Mouse (Mus musculus): Measurements from ENCODE around the gene Brix1. TPM values are rescaled to one million over a fixed set of nuclear protein-coding genes. Genes with fewer than 3 reads are reported as not detected.
A peak's percentile ranks its signal among the peaks of the same experiment; 100 is the strongest.

The Brix1 gene
- polyA plus RNA-seq, 1 experiment: 0.18 TPM

DNA sequence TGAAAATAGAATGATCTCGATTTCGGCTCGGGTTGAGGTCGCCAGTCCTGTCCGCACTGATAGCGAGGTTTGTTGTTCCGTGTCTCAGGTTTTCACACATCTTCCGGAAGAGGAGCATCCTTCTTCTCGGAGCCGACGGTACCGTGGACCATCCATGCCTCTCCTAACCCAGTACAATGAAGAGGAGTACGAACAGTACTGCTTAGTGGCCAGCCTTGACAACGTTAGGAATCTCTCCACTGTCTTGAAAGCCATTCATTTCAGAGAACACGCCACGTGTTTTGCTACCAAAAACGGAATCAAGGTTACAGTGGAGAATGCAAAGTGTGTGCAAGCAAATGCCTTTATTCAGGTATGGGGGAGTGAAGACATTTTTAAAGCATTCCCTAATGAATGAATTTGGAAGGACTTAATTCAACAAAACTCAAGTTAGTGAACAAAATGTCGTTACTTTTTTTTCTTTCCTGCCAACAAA, 655 bp upstream of the Brix1 start:
- peak overlapping the region; percentile 85 for H3K4me3 ChIP-seq (ENCODE audit: low read depth, low read length)
- no peaks in the 10 kb centered on the region for H3K27me3 ChIP-seq (ENCODE audit: control insufficient read depth, insufficient read depth, low read length)
- H3K4me1 ChIP-seq (ENCODE audit: control insufficient read depth, insufficient read depth, insufficient read length, low read length): no peaks in the 10 kb centered on the region; the same call in none of the 2 replicates
- H3K36me3 ChIP-seq (ENCODE audit: control insufficient read depth, insufficient read depth, low read length): peaks cover 14% of the 10 kb centered on the region
- H3K27ac ChIP-seq (ENCODE audit: insufficient read depth, low read depth, low read length): no peak overlapping the region
- WGBS: 1% methylated on average over 18 of the region's 18 CpGs
- TF ChIP-seq CTCF (IDR thresholded peaks at IDR 0.05; ENCODE audit: extremely low read depth, insufficient read length, insufficient replicate concordance, low read depth, low read length): no peak
- TF ChIP-seq POLR2A (IDR thresholded peaks at IDR 0.05; ENCODE audit: low read depth, low read length): no peak

DNA sequence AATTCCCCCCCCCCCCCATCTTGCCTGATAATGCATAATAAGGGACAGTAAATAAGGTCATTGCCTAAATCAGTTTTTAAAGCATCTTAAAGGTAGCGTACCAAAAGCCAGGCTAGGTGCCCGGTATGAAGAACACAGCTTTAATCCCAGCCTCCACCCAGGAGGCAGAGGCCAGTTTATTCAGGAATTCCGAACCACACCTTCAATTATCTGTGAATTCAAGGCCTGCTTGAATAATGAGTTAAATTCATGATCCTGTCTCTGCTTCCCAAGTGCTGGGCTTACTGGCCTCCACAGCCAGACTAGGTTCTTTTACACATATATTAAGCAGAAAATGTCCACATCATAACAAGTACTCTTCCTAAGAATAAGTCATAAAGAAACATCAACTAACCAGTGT, 14.8 kb downstream of the Brix1 start:
- peak overlapping the region; percentile 56 for H3K27ac ChIP-seq (ENCODE audit: insufficient read depth, low read depth, low read length)
- peaks cover 9% of the 10 kb centered on the region for H3K36me3 ChIP-seq (ENCODE audit: control insufficient read depth, insufficient read depth, low read length)
- H3K4me1 ChIP-seq (ENCODE audit: control insufficient read depth, insufficient read depth, insufficient read length, low read length): peaks cover 5% of the 10 kb centered on the region; the same call in 1 of the 2 replicates
- H3K27me3 ChIP-seq (ENCODE audit: control insufficient read depth, insufficient read depth, low read length): no peaks in the 10 kb centered on the region
- WGBS: 8% methylated on average over 3 of the region's 3 CpGs
- H3K4me3 ChIP-seq (ENCODE audit: low read depth, low read length): peak overlapping the region; percentile 70; the same call in 1 of the 2 replicates
- no peak for TF ChIP-seq CTCF (IDR thresholded peaks at IDR 0.05; ENCODE audit: extremely low read depth, insufficient read length, insufficient replicate concordance, low read depth, low read length)
- TF ChIP-seq POLR2A (IDR thresholded peaks at IDR 0.05; ENCODE audit: low read depth, low read length): no peak

GRCm38 (mm10) chr15:10470151-10470831, 15.5 kb downstream of the Brix1 start, which contains the start of gene Dnajc21:
Dnajc21 (minus strand) TSS chr15:10470516.
- Histone ChIP-seq H3K4me1 (ENCODE audit: control insufficient read depth, insufficient read depth, insufficient read length, low read length) (peaks cover 5% of the 10 kb centered on the region; the same call in 1 of the 2 replicates), H3K27ac (ENCODE audit: insufficient read depth, low read depth, low read length) (peak within 1 kb of the TSS; percentile 56), H3K36me3 (ENCODE audit: control insufficient read depth, insufficient read depth, low read length) (peaks cover 2% of the 10 kb centered on the region), H3K4me3 (ENCODE audit: low read depth, low read length) (peak within 1 kb of the TSS; percentile 79), H3K27me3 (ENCODE audit: control insufficient read depth, insufficient read depth, low read length) (no peaks in the 10 kb centered on the region)
- WGBS: 1% methylated on average over 78 of the region's 87 CpGs
- TF ChIP-seq POLR2A (IDR thresholded peaks at IDR 0.05; ENCODE audit: low read depth, low read length) (peak; percentile 27; the same call in 1 of the 2 replicates), CTCF (IDR thresholded peaks at IDR 0.05; ENCODE audit: extremely low read depth, insufficient read length, insufficient replicate concordance, low read depth, low read length) (no peak)

- Histone ChIP-seq H3K4me1 (ENCODE audit: control insufficient read depth, insufficient read depth, insufficient read length, low read length) (peaks cover 5% of the 10 kb centered on the region; the same call in 1 of the 2 replicates), H3K36me3 (ENCODE audit: control insufficient read depth, insufficient read depth, low read length) (no peaks in the 10 kb centered on the region), H3K4me3 (ENCODE audit: low read depth, low read length) (peak overlapping the region; percentile 79), H3K27ac (ENCODE audit: insufficient read depth, low read depth, low read length) (peak overlapping the region; percentile 43; the same call in 1 of the 2 replicates), H3K27me3 (ENCODE audit: control insufficient read depth, insufficient read depth, low read length) (no peaks in the 10 kb centered on the region)
- no peak for TF ChIP-seq POLR2A (IDR thresholded peaks at IDR 0.05; ENCODE audit: low read depth, low read length)
- TF ChIP-seq CTCF (IDR thresholded peaks at IDR 0.05; ENCODE audit: extremely low read depth, insufficient read length, insufficient replicate concordance, low read depth, low read length): no peak
- under 1% methylated on average over 40 of the region's 40 CpGs for WGBS
Measured at GRCm38 (mm10) chr15:10469641-10470150, 16.1 kb downstream of the Brix1 start.

GRCm38 (mm10) chr15:10468761-10469160, 17.0 kb downstream of the Brix1 start:
- Histone ChIP-seq H3K27me3 (ENCODE audit: control insufficient read depth, insufficient read depth, low read length) (no peaks in the 10 kb centered on the region), H3K27ac (ENCODE audit: insufficient read depth, low read depth, low read length) (no peak overlapping the region), H3K4me1 (ENCODE audit: control insufficient read depth, insufficient read depth, insufficient read length, low read length) (peaks cover 5% of the 10 kb centered on the region; the same call in 1 of the 2 replicates), H3K4me3 (ENCODE audit: low read depth, low read length) (no peak overlapping the region), H3K36me3 (ENCODE audit: control insufficient read depth, insufficient read depth, low read length) (no peaks in the 10 kb centered on the region)
- TF ChIP-seq POLR2A (IDR thresholded peaks at IDR 0.05; ENCODE audit: low read depth, low read length) (no peak), CTCF (IDR thresholded peaks at IDR 0.05; ENCODE audit: extremely low read depth, insufficient read length, insufficient replicate concordance, low read depth, low read length) (no peak)
- 66% methylated on average over 3 of the region's 3 CpGs for WGBS

GRCm38 (mm10) chr15:10464678-10465077, 21.1 kb downstream of the Brix1 start:
- no peak for TF ChIP-seq POLR2A (IDR thresholded peaks at IDR 0.05; ENCODE audit: low read depth, low read length)
- TF ChIP-seq CTCF (IDR thresholded peaks at IDR 0.05; ENCODE audit: extremely low read depth, insufficient read length, insufficient replicate concordance, low read depth, low read length): no peak
- Histone ChIP-seq H3K4me3 (ENCODE audit: low read depth, low read length) (no peak overlapping the region), H3K27ac (ENCODE audit: insufficient read depth, low read depth, low read length) (no peak overlapping the region), H3K27me3 (ENCODE audit: control insufficient read depth, insufficient read depth, low read length) (no peaks in the 10 kb centered on the region), H3K36me3 (ENCODE audit: control insufficient read depth, insufficient read depth, low read length) (peaks cover 22% of the 10 kb centered on the region), H3K4me1 (ENCODE audit: control insufficient read depth, insufficient read depth, insufficient read length, low read length) (peaks cover 3% of the 10 kb centered on the region; the same call in 1 of the 2 replicates)
- 89% methylated on average over 3 of the region's 3 CpGs for WGBS

DNA sequence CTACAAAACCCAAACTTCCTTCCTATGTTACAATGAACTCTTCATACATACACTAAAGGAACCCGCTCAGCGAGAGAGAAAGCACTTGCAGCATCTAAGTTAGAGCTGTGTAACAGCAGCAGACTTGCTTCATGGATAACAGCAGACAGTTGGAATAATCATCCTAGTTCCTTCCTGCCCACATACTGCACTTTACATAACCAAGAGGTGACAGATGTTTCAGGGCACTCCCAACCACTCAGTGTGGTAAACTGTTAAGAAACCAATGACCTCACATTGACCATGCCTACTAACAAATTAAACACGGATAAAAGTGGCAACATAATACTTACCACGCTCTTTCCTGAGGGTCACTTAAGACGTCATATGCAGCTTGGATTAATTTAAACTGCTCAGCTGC, 22.2 kb downstream of the Brix1 start:
- Histone ChIP-seq H3K4me1 (ENCODE audit: control insufficient read depth, insufficient read depth, insufficient read length, low read length) (no peaks in the 10 kb centered on the region), H3K4me3 (ENCODE audit: low read depth, low read length) (no peak overlapping the region), H3K36me3 (ENCODE audit: control insufficient read depth, insufficient read depth, low read length) (peaks cover 30% of the 10 kb centered on the region), H3K27ac (ENCODE audit: insufficient read depth, low read depth, low read length) (no peak overlapping the region), H3K27me3 (ENCODE audit: control insufficient read depth, insufficient read depth, low read length) (no peaks in the 10 kb centered on the region)
- 86% methylated on average over 5 of the region's 5 CpGs for WGBS
- TF ChIP-seq POLR2A (IDR thresholded peaks at IDR 0.05; ENCODE audit: low read depth, low read length): no peak
- TF ChIP-seq CTCF (IDR thresholded peaks at IDR 0.05; ENCODE audit: extremely low read depth, insufficient read length, insufficient replicate concordance, low read depth, low read length): no peak
